In genomic region chr8:11084051-11084533, GRCm38 (mm10) we compare ENCODE assay signal across 11 mouse cellular contexts.
DNase-seq lines count a peak whose midpoint lies in the region; ATAC-seq and TF ChIP-seq lines count a peak whose summit lies in the region.
"Had no signal": no experiment of that assay in that cellular context is flagged by ENCODE, and none has a peak within 500 bp of the region (broad histone marks: within the 10 kb centered on the region; RNA-seq: fewer than 3 reads in every experiment).

No protein-coding gene starts in this region.

- no peak overlapping the region for H3K4me3 ChIP-seq in MEL (ENCODE audit: control insufficient read depth in 1 of 2, insufficient read depth in 1 of 2, low read depth in 2 of 2, low read length in 2 of 2)
- H3K4me3 ChIP-seq in liver, embryonic 16.5 days (ENCODE audit: low read depth, low read length): no peak overlapping the region
- no peak overlapping the region for H3K4me3 ChIP-seq in midbrain, embryonic 16.5 days (ENCODE audit: low read depth, low read length)
- H3K4me3 ChIP-seq: embryonic facial prominence, embryonic 12.5 days; hindbrain, embryonic 15.5 days had no signal

- 16% methylated on average over 2 of the region's 2 CpGs for WGBS in liver, embryonic 16.5 days (ENCODE audit: insufficient replicate concordance)
- 76% methylated on average over 2 of the region's 2 CpGs for WGBS in midbrain, embryonic 16.5 days

- H3K4me1 ChIP-seq in MEL (ENCODE audit: control insufficient read depth in 1 of 2, insufficient read depth in 2 of 2, low read length in 2 of 2): peaks cover 0 to 17% of the 10 kb centered on the region in 2 experiments; a peak in 2 of 4 replicates
- peaks cover 12% of the 10 kb centered on the region for H3K4me1 ChIP-seq in liver, embryonic 16.5 days (ENCODE audit: control insufficient read depth, low read depth, low read length)
- H3K4me1 ChIP-seq in midbrain, embryonic 16.5 days (ENCODE audit: control insufficient read depth, insufficient read depth, low read length): no peaks in the 10 kb centered on the region
- H3K4me1 ChIP-seq: embryonic facial prominence, embryonic 12.5 days; hindbrain, embryonic 15.5 days had no signal

- TF ChIP-seq POLR2A in MEL (IDR thresholded peaks at IDR 0.05; ENCODE audit: control insufficient read depth in 1 of 2, insufficient read depth in 1 of 2, low read depth in 1 of 2, low read length in 2 of 2, poor library complexity in 1 of 2): no peak

- no peak for TF ChIP-seq RAD21 in MEL (IDR thresholded peaks at IDR 0.05; ENCODE audit: low read depth, low read length)

- no peaks in the 10 kb centered on the region for H3K79me2 ChIP-seq in MEL (ENCODE audit: control insufficient read depth, insufficient read depth, low read length, poor library complexity)

- peak; percentile 58 for ATAC-seq in liver, embryonic 16.5 days (ENCODE audit: low read depth)
- ATAC-seq in midbrain, embryonic 16.5 days: no peak

- H3K9me3 ChIP-seq in MEL (replicated peaks; ENCODE audit: insufficient read depth, low read length): no peaks in the 10 kb centered on the region
- no peaks in the 10 kb centered on the region for H3K9me3 ChIP-seq in liver, embryonic 16.5 days (replicated peaks; ENCODE audit: control insufficient read depth, low read length)
- H3K9me3 ChIP-seq in midbrain, embryonic 16.5 days (replicated peaks; ENCODE audit: control insufficient read depth, low read length, poor library complexity, severe bottlenecking): no peaks in the 10 kb centered on the region
- H3K9me3 ChIP-seq: embryonic facial prominence, embryonic 12.5 days; hindbrain, embryonic 15.5 days had no signal

- no peak overlapping the region for H3K9ac ChIP-seq in MEL (ENCODE audit: control insufficient read depth, low read depth, low read length, poor library complexity, severe bottlenecking)
- H3K9ac ChIP-seq in liver, embryonic 16.5 days (ENCODE audit: low read depth, low read length): no peak overlapping the region
- no peak overlapping the region for H3K9ac ChIP-seq in midbrain, embryonic 16.5 days (ENCODE audit: low read depth, low read length)
- H3K9ac ChIP-seq: embryonic facial prominence, embryonic 12.5 days; hindbrain, embryonic 15.5 days had no signal

- TF ChIP-seq EP300 in MEL (IDR thresholded peaks at IDR 0.05; ENCODE audit: low read depth in 1 of 2, low read length in 2 of 2): peak; percentile 83 to 94

- no peaks in the 10 kb centered on the region for H3K27me3 ChIP-seq in MEL (ENCODE audit: control insufficient read depth in 1 of 2, insufficient read depth in 2 of 2, low read length in 2 of 2)
- no peaks in the 10 kb centered on the region for H3K27me3 ChIP-seq in liver, embryonic 16.5 days (ENCODE audit: control insufficient read depth, insufficient read depth, low read depth, low read length)
- H3K27me3 ChIP-seq in midbrain, embryonic 16.5 days (ENCODE audit: control insufficient read depth, insufficient read depth, low read depth, low read length): no peaks in the 10 kb centered on the region
- H3K27me3 ChIP-seq: embryonic facial prominence, embryonic 12.5 days; hindbrain, embryonic 15.5 days had no signal

- TF ChIP-seq CTCF in MEL (IDR thresholded peaks at IDR 0.05 in 2 of 3, conservative IDR thresholded peaks at IDR 0.05 in 1 of 3; ENCODE audit: control insufficient read depth in 1 of 3, insufficient read depth in 1 of 3, low read depth in 2 of 3, low read length in 3 of 3, poor library complexity in 1 of 3, severe bottlenecking in 1 of 3): no peak

- peaks cover 0 to 11% of the 10 kb centered on the region in 2 experiments; a peak in 2 of 4 replicates for H3K36me3 ChIP-seq in MEL (ENCODE audit: control insufficient read depth in 1 of 2, insufficient read depth in 2 of 2, low read length in 2 of 2)
- H3K36me3 ChIP-seq in liver, embryonic 16.5 days (ENCODE audit: control insufficient read depth, insufficient read depth): no peaks in the 10 kb centered on the region
- no peaks in the 10 kb centered on the region for H3K36me3 ChIP-seq in midbrain, embryonic 16.5 days (ENCODE audit: control insufficient read depth, insufficient read depth, low read length)
- H3K36me3 ChIP-seq: embryonic facial prominence, embryonic 12.5 days; hindbrain, embryonic 15.5 days had no signal

- DNase-seq in cerebellum, postnatal 10 days: peak; percentile 37 to 66
- DNase-seq in cerebellum, adult 11 months: no peak
- peak; percentile 86 for DNase-seq in MEL (ENCODE audit: low read depth, low spot score)
- peak; percentile 72 to 84 for DNase-seq in heart, adult 18-20 months
- no peak for DNase-seq in natural killer cell, adult 2 months (ENCODE audit: low spot score in 2 of 2)
- no peak for DNase-seq in cerebellum, adult 9-11 months
- DNase-seq: B cell, adult 2 months had no signal

- no peak overlapping the region for H3K4me2 ChIP-seq in liver, embryonic 16.5 days (ENCODE audit: low read depth, low read length)
- no peak overlapping the region for H3K4me2 ChIP-seq in midbrain, embryonic 16.5 days (ENCODE audit: low read length)
- H3K4me2 ChIP-seq: embryonic facial prominence, embryonic 12.5 days; hindbrain, embryonic 15.5 days had no signal

- H3K27ac ChIP-seq in MEL (ENCODE audit: control insufficient read depth, low read depth, low read length): peak overlapping the region; percentile 37; the same call in 1 of the 2 replicates
- no peak overlapping the region for H3K27ac ChIP-seq in liver, embryonic 16.5 days (ENCODE audit: low read length)
- H3K27ac ChIP-seq in midbrain, embryonic 16.5 days (ENCODE audit: low read length): no peak overlapping the region
- H3K27ac ChIP-seq: embryonic facial prominence, embryonic 12.5 days; hindbrain, embryonic 15.5 days had no signal

TF ChIP-seq in MEL, 35 proteins besides CTCF, POLR2A, EP300 and RAD21:
- TF ChIP-seq UBTF (IDR thresholded peaks at IDR 0.05; ENCODE audit: borderline replicate concordance, insufficient read depth, low read depth, low read length) (no peak), CHD2 (IDR thresholded peaks at IDR 0.05; ENCODE audit: low read length) (no peak), MEF2A (IDR thresholded peaks at IDR 0.05; ENCODE audit: extremely low read depth, insufficient replicate concordance, low read depth, low read length, poor library complexity, severe bottlenecking) (no peak), RCOR1 (IDR thresholded peaks at IDR 0.05; ENCODE audit: low read depth, low read length) (peak; percentile 85; the same call in 1 of the 2 replicates), POLR2AphosphoS2 (IDR thresholded peaks at IDR 0.05; ENCODE audit: low read length) (peak; percentile 46; the same call in 1 of the 2 replicates), GABPA (IDR thresholded peaks at IDR 0.05; ENCODE audit: low read depth, low read length) (no peak), TBP (IDR thresholded peaks at IDR 0.05; ENCODE audit: low read depth, low read length) (no peak), ETS1 (IDR thresholded peaks at IDR 0.05; ENCODE audit: low read depth, low read length) (peak; percentile 90), USF1 (IDR thresholded peaks at IDR 0.05; ENCODE audit: low read depth, low read length) (no peak), JUND (IDR thresholded peaks at IDR 0.05; ENCODE audit: low read depth, low read length) (no peak), MYB (IDR thresholded peaks at IDR 0.05; ENCODE audit: low read depth, low read length) (no peak), BHLHE40 (IDR thresholded peaks at IDR 0.05; ENCODE audit: borderline replicate concordance, low read depth, low read length) (no peak), ZC3H11A (IDR thresholded peaks at IDR 0.05; ENCODE audit: low read depth, low read length) (no peak), MAFK (IDR thresholded peaks at IDR 0.05; ENCODE audit: borderline replicate concordance, low read depth, low read length) (0 out of 2 replicates have a peak, but pooled peaks have one; percentile 46), SMC3 (IDR thresholded peaks at IDR 0.05; ENCODE audit: low read depth, low read length) (no peak), SIN3A (IDR thresholded peaks at IDR 0.05; ENCODE audit: low read length) (peak; percentile 53; the same call in 1 of the 2 replicates), E2F4 (IDR thresholded peaks at IDR 0.05; ENCODE audit: borderline replicate concordance, low read depth, low read length) (no peak), ELF1 (IDR thresholded peaks at IDR 0.05; ENCODE audit: low read depth, low read length) (0 out of 2 replicates have a peak, but pooled peaks have one; percentile 44), USF2 (IDR thresholded peaks at IDR 0.05; ENCODE audit: borderline replicate concordance in 1 of 2, insufficient read depth in 1 of 2, low read depth in 1 of 2, low read length in 2 of 2) (no peak), CHD1 (IDR thresholded peaks at IDR 0.05; ENCODE audit: low read depth, low read length) (no peak), MAZ (IDR thresholded peaks at IDR 0.05; ENCODE audit: low read depth, low read length) (no peak), MYC (IDR thresholded peaks at IDR 0.05; ENCODE audit: low read depth, low read length) (no peak), ZNF384 (IDR thresholded peaks at IDR 0.05; ENCODE audit: low read depth, low read length) (no peak), NRF1 (IDR thresholded peaks at IDR 0.05; ENCODE audit: insufficient read depth, low read depth, low read length, poor library complexity, severe bottlenecking) (no peak), HCFC1 (IDR thresholded peaks at IDR 0.05; ENCODE audit: low read depth, low read length) (no peak), POLR2AphosphoS5 (IDR thresholded peaks at IDR 0.05; ENCODE audit: borderline replicate concordance, low read depth, low read length) (no peak), MAX (IDR thresholded peaks at IDR 0.05; ENCODE audit: low read length) (peak; percentile 3; the same call in 1 of the 2 replicates), TAL1 (IDR thresholded peaks at IDR 0.05; ENCODE audit: low read length) (peak; percentile 95), ZMIZ1 (IDR thresholded peaks at IDR 0.05; ENCODE audit: low read depth, low read length) (no peak), TCF12 (IDR thresholded peaks at IDR 0.05; ENCODE audit: low read depth, low read length) (peak; percentile 97), NELFE (IDR thresholded peaks at IDR 0.05; ENCODE audit: low read depth, low read length) (no peak), KAT2A (conservative IDR thresholded peaks at IDR 0.05; ENCODE audit: low read depth, low read length) (no peak), ZKSCAN1 (IDR thresholded peaks at IDR 0.05; ENCODE audit: low read depth, low read length) (no peak), GATA1 (IDR thresholded peaks at IDR 0.05; ENCODE audit: low read depth, low read length) (peak; percentile 81), MXI1 (IDR thresholded peaks at IDR 0.05; ENCODE audit: low read depth, low read length) (no peak)

Comparison
In these comparisons a context has a peak if more than half of its experiments do, and no peak if none do; other contexts are left out.
1. DNase-seq: peak in cerebellum, postnatal 10 days (2 of 2), MEL (single experiment) and heart, adult 18-20 months (2 of 2); none in cerebellum, adult 11 months (single experiment), natural killer cell, adult 2 months (0 of 2) and cerebellum, adult 9-11 months (single experiment).